Mouse (Mus musculus): ENCODE results near the gene Kat5.

GRCm38 (mm10) chr19:5553802-5554201 lies 56.2 kb downstream of the Kat5 start:
- no peak for TF ChIP-seq FLI1 (IDR thresholded peaks at IDR 0.05; ENCODE audit: low read length)
- TF ChIP-seq GATA1 (IDR thresholded peaks at IDR 0.05; ENCODE audit: borderline replicate concordance, low read length): no peak
